Mouse (Mus musculus): ENCODE results near the gene H2-M5. TPM values are rescaled to one million over a fixed set of nuclear protein-coding genes. Genes with fewer than 3 reads are reported as not detected.
"Not testable (repeated sequence)": the region's sequence is repeated elsewhere in the genome, so short reads cannot be mapped to it uniquely, and the experiment has no call there.

The H2-M5 gene
- total RNA-seq, 4 experiments from 2014 or later: 0.49 to 1.6 (median 0.91) TPM

DNA sequence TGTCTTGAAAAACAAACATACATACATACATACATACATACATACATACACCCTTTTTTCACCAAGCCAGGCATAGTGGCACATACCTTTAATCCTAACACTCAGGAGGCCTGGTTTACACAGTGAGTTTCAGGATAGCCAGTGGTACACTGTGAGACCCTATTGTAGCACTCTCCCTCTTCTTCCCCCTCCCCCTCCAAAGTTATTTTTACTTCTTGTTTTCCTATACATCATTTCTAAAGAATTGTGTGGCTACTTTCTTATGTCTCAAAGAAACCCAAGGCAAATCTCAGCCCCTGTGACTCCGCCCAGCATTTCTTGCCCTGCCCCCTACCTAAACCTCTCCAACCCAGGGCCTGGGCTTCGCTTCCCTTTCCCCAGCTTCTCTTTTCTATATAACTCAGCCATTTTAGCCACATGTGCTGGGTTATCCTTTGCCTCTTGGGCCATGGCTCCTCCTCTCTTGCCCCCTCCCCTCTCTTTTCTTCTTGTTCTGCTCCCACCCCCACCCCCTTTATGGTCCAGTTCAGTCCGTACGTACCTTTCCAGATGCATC is 4.5 kb upstream of the H2-M5 start:
- DNase-seq (ENCODE audit: low spot score in 2 of 2): no peak

DNA sequence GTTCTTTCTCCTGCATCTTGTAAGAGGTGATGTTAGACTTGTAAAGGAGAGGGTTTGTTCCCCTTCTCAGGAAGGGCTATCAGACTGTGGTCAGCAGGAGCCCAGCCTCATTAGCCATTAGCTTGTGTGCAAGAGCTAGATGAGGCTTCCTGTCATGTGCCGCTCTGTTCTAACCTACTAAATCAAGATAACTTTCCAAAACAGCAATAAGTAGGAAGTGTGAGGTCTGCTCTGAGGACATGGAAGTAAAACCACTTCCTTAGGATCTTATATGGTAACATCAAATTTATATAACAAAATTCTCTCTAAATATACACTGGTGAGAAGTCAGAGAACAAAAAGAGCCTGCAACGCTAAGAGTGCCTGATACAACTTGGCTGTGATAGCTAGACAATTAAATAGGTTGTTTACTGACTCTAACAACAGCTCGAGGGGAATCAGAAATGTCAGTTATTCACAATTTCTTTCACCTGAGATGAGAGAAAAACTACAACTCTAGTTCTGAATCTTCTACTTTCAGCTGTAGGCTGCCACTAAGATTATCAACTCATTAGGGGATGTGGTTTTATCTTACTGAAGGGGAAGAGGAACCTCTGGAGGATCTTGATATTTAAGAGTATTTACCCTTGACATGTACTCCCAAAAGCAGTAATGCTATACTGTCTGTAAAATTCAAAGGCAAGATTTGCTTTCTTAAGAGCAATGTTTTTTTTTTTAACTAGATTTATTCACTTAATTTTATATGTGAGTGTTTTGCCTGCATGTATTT is 3.2 kb upstream of the H2-M5 start:
- DNase-seq (ENCODE audit: low spot score in 2 of 2): no peak

DNA sequence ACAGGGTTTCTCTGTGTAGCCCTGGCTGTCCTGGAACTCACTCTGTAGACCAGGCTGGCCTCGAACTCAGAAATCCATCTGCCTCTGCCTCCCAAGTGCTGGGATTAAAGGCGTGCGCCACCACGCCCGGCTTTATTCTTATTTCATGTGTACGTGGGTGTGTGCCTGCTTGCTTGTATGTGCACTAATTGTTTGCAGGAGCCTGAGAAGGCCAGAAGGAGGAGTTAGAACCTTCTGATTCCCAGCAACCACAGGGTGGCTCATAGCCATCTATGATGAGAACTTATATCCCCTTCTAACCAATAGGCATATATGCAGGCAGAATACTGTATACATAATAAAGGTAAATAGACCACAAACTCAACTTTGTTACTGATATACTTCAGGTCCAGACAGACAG is 1.3 kb upstream of the H2-M5 start:
- not testable (repeated sequence) for DNase-seq (ENCODE audit: low spot score in 2 of 2)

DNA sequence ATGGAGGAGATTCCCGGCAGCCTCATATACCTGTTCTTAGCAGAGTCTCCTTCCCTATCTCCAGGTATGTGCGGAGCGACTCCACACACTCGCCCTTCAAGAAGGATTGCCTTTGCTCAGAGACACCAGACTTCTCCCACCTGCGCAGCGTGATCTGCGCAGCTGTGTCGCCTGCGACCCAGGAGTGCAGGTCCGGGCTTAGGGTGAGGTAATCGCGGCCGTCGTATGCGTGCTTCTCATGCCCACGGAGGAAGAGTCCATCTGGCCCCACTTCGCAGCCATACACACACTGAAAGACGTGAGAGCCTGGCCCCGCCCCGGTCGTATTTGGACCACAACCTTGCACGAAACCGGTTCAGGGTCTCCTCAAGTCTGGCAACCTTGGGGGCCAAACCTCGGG is 862 bp downstream of the H2-M5 start:
- no peak for DNase-seq (ENCODE audit: low spot score in 2 of 2)

DNA sequence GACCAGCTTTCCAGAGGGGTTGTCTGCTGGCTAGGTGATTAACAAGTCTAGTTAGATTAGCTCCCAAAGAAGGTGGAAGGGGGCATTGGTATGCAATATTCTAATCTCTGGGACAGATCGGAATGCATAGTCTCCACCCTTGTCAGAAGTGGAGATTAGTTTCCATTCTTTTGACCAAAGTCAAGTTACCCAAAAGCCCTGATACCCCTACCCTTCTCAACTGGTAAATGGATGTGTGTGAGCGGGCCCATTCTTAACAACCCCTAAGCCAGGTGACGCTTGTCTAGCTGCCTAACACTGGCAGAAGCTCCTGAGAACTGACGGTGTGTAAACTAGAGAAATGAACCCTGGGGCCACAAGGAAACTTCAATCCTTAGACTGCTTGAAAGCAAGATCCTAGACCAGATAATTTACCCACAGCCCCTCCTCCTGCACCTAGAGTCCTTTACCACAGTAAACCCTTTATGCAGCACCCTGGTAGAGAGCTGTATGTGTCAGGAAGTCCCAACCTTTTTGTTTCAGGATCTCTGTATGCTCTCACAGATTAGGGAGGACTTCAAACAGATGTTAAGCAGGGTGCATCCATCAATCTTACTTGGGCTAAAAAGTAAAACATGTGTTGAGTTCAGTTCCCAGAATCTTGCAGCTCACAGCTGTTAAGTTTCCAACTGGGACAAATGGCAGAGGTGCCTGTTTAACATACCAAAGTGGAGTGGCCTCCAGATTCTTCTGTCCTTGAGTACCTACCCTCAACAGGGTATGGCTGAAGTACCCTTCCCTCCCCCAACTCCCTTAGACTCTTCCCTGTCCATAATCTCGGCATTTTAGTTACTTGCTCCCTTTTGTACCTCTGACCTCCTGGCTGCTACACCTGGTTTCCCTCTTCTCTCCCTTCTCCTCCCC is 6.8 kb downstream of the H2-M5 start:
- DNase-seq (ENCODE audit: low spot score in 2 of 2): no peak

DNA sequence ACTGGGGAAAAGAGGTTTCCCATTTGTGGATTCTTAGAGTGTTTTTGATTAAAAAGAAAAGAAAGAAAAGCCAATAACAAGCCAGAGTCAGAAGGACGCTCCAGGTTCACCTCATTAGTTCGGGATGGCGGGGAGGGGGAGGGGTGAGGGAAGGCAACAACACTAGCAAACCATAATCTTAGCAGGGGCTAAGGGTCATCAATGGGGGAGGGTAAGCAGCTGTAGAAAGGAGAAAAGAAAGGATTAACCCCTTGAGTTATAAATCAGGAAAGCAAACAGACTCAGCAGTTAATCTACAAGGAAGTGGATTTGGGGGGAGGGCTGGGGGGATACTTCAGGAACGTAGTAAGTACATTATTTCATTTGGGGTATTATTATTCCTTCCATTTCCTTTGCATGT is 7.5 kb downstream of the H2-M5 start:
- no peak for DNase-seq (ENCODE audit: low spot score in 2 of 2)

DNA sequence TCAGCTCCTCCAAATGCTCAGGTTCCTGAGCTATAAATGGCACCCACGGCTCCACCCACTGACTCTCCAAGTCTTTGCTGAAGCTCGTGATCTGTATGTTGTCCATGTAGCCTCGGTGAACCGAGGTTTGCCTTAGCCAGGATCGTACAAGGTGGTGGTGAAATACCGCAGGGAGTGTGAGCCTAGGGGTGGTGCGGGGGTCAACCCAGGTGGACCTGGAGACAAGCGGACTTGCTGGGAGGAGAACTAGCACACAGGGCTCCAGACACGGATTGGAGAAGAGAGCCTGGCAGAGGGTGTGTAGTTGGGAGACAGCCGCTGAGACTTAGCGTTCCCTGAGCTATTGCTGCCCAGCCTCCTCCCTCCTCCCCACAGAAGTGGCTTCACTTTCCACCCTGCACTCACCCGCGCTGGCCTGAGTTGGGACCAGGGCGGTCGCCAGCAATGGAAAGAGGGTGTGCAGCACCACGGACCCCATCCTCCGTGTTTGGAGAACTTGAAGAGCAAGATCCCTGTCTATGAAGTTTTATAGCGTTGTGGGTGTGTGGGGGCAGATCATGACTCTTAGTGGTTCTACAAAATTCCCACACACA is 8.0 kb downstream of the H2-M5 start, which contains the start of gene 2410137M14Rik:
Gene 2410137M14Rik (minus strand): TSS at position 17 of the 593 bp plus-strand sequence.
- no peak for DNase-seq (ENCODE audit: low spot score in 2 of 2)

DNA sequence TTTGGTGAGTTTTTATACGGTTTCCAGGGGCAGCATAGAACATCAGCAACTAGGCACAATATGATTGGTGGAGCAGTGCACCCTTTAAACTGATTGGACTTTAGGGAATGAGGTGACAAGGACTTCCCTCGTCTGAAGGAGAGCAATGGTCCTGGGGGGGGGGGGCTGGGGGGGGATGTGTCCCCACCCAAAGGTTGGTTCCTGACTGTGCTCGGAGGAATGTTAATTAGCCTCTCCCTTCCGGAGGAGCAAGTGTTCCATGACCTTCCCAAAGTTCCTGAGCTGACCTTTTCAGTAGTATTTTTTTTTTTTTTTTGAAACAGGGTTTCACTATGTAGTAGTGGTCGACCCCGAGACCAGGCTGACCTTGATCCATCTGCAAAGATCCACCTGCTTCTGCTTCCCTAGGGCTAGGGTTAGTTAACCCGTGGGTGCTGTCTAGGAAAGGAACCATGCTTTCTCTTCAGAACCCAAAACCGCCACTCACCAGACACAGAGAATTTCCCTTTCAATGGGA is 16.0 kb downstream of the H2-M5 start:
- DNase-seq (ENCODE audit: low spot score in 2 of 2): no peak

DNA sequence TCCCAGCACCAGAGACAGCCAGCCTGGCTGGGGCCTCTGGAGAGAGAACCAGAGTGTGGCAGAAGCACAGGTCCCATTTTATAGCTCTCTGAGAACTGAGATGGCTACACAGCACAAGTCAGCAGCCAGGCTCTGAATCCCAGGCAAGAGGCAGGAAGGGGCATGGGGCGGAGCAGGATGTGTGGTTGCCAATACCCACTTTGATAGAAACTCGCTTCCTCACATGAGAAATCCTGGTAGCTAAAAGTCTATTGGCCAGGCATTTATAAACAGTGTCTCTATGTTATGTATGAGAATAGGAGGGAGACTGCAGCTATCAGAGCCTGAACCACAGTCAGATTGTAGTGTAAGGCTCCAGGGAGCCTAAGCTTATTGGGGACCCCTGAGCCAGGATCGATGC is 16.5 kb downstream of the H2-M5 start:
- no peak for DNase-seq (ENCODE audit: low spot score in 2 of 2)

DNA sequence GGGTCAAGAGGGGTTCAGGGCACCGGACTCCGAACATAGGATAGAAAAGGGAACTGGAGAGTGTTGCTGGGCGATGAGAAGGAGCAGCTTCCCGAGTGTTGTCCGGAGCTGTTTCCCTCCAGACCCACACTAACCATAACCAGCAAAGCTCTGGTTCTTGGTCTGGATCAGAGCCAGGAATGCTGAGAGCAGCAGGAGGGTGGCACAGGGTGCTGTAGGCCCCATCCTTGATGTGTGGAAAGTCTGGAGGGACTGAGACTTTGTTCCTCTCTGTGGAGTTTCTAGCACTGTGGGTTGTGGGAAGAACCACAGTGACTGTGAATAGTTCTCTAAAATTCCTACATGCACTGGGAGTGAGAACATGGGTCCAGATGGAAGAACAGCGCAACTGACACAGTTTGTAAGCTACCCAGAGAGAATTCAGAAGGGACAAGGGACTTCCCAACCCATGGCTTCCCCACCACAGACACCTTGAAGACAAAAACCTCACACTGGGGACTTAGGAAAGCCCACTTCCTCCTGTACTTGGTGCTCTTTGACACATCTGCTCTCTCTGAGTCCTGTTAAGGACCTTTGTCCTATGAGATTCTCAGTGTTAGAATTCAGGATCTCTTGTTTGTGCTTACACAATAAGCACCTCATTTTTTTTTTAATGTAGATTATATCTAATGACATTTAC is 18.0 kb downstream of the H2-M5 start:
- DNase-seq (ENCODE audit: low spot score in 2 of 2): no peak

DNA sequence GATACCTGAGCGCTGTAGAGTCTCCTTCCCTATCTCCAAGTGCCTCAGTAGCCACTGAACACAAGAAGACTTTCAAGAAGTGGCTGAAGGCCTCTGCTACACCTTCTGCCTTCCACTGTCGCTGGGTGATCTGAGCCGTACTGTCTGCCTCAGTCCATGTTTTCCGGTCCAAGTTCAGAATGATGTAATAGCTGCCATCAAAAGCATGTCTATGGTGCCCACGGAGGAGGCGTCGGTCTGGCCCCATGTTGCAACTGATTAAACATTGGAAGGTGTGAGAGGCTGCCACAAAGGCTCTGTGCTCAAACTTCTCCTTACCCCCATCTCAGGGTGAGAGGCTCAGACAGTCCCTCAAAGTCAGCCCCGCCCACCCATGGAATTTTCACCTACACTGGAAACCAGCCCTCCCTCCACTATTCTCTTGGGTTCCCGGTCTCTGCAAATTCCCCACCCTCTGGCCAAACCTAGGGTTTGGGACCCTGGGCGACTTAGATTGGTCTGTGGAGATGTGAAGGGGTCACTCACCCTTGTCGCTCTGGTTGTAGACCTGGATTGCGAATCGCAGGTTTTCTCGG is 18.9 kb downstream of the H2-M5 start:
- no peak for DNase-seq (ENCODE audit: low spot score in 2 of 2)

DNA sequence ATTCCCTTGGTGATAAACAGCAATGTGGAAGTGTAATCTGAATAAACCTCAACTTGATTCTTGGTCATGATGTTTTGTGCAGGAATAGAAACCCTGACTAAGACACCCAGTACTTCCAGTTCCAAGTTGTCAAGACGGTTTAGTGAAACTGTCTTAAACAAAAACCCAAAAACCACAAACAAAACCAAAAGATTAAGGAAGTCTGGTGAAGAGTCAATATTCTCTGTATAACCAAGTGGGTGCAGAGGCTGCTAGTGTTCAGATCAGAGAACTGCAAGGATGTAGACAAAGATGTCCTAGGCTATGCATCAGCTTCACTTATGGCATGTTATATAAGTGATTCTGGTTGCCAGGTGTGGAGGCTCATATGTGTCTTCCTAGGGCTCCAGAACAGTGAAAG is 22.5 kb downstream of the H2-M5 start:
- DNase-seq (ENCODE audit: low spot score in 2 of 2): no peak

DNA sequence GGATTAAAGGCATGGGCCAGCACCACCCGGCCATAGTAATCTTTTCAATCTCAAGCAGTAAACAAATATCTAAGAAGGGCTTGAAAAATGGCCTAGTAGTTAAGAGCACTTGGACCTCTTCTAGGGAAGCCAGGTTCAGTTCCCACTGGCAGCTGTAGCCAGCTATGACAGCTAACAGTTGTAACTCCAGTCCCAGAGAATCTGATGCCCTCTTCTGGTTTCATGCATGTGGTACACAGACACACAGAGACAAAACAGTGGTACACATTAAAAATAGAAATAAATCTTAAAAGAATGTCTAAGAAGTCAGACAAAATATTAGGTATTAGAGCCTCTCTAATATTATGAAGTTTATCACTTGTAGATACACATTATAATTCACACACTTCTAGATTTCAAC is 28.2 kb downstream of the H2-M5 start:
- no peak for DNase-seq (ENCODE audit: low spot score in 2 of 2)

DNA sequence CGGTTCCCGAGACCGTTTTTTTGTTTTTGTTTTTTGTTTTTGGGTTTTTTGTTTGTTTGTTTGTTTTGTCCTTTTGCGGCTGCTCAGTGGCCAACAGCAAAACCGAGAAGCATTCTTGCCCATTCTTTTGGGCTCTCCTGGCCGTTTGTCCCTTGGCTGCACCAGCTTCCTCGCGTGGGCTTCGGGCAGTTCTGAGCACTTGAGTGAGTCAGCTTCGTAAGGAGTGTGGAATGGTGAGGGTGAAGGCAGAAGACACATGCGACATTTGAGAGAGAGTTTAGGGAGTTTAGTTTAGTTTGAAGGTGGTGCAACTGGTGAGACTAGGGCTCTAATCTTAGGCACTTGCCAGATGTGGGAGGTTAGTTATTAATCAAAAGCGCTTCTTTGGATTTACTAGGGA is 30.5 kb downstream of the H2-M5 start:
- no peak for DNase-seq (ENCODE audit: low spot score in 2 of 2)

DNA sequence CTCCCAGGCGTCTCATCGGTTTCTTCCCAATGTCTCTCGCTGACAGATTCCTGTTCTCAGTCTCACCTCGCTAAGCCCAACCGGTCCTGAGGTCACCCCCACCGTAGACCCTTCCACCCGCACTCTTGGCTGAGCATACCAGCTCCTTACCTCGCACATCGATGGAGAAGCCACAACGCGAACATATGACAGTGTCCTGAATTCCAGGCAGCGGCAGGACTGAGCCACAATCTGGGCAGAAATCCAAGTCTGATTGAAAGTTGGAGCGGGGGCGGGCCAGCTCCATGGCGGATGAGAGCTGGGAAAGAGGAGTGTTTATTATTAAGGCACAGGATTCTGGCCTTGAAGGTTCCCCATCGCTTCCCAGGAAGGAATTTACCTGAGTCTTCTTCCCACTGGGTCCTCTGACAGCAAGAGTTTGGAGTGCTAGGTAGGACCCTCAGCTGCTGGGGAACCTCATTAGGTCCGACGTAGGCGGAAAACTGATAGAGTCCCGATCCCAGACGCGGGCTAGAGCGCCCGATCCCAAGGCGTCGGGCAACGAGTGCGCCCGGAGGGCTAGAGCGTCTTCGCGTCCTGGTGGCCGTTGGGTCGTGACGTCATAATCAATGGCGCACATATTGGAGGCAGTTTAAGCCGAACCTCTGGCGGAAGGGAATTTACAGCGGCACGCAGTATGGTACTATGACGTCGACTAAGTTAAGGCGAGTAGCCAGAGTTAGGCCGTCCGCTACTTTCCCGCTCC is 31.2 kb downstream of the H2-M5 start, which contains the start of the genes Znrd1 and Znrd1as:
Gene Znrd1 (minus strand): TSS at position 561 of the 745 bp plus-strand sequence.
Gene Znrd1as (plus strand): TSS at position 594 of the 745 bp plus-strand sequence.
- DNase-seq (ENCODE audit: low spot score in 2 of 2): peak; percentile 95 to 97

DNA sequence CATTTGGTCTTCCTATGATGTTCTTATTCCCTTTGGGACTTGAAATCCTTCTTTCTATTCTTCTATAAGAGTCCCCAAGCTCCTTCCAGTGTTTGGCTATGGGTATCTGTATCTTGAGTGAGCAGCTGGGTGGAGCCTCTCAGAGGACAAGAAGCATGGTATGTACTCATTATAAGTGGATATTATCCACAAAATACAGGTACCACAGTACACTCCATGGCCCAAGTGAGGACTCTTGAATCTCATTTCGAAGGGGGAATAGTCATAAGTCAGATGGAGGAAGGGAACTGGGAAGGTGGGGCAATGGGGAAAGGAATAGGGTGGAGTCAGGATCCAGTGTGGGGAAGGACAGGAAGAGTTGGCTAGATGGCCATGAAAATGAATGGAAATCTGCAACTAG is 36.3 kb downstream of the H2-M5 start:
- DNase-seq (ENCODE audit: low spot score in 2 of 2): no peak

DNA sequence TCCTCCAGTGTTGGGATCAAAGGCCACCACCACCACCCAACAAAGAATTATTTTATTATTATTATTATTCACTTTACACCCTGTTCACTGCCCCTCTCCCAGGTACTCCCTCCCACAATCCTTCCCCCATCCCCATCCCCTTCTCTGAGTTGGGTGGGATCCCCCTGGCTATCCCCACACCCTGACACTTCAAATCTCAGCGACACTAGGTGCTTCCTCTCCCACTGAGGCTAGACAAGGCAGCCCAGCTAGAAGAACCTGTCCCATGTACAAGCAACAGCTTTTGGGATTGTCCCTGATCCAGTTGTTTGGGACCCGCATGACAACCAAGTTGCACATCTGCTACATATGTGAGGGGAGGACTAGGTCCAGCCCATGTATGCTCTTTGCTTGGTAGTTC is 36.7 kb downstream of the H2-M5 start:
- DNase-seq (ENCODE audit: low spot score in 2 of 2): no peak

DNA sequence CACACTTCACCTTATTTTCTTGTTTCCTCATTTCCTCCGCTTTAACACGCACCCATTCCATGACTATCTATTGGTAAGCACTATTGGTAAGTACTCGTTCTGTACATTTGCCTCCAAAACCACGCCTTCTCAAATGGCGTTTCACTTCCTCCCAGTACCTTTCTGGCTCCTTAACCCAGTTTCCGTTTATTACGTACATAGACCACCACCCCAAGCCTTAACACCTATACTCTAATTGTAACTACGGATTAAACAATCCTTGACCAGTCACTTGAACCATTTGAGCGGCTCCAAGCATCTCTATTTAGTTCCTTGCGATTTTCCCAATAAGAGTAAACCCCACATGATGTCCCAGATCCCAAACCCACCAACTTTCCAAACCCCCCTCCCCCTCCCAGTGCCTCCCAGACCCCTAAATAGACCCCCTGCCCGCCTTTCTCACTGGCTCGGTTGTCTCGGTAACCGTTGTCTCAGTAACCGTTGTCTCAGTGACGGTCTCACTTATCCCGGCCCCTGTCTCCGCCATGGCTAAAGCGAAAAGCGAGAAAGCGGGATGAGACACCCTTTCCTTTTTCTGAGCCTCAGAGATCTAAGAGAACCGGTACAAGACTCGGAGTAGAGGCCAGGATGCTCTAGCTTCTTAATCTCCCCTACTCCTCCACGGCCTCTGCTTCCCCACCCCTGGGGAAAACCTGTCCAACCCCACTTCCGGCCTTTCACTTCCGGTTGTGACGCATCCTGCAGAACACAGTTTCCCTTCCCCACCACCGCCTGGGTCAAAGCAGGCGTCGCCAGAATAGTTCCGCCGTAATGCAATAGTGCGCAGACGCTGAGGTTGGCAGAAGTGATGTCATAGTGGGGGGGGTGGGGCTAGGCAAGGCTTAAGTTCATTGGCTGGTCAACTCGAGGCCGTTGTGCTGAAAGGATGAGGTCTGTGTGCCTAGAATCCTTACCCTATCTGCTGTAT is 38.1 kb downstream of the H2-M5 start, which contains the start of gene Ppp1r11:
Gene Ppp1r11 (minus strand): TSS at position 761 of the 967 bp plus-strand sequence.
- DNase-seq (ENCODE audit: low spot score in 2 of 2): peak; percentile 96 to 97
